Mouse (Mus musculus): ENCODE measurements around the gene Hipk1.
A peak's percentile ranks its signal among the peaks of the same experiment; 100 is the strongest.
"Not testable (repeated sequence)": the region's sequence is repeated elsewhere in the genome, so short reads cannot be mapped to it uniquely, and the experiment has no call there.

Gene Hipk1

GRCm38 (mm10) chr3:103792566-103792965 lies 1.2 kb upstream of the Hipk1 start:
- no peak for DNase-seq (ENCODE audit: low spot score)

GRCm38 (mm10) chr3:103792111-103792406 lies 696 bp upstream of the Hipk1 start:
- not testable (repeated sequence) for DNase-seq (ENCODE audit: low spot score)

GRCm38 (mm10) chr3:103790346-103791145 lies 817 bp downstream of the Hipk1 start:
- peak; percentile 49 for DNase-seq (ENCODE audit: low spot score)

- DNase-seq (ENCODE audit: low spot score), result peak; percentile 71
Observed at GRCm38 (mm10) chr3:103789891-103790345, 1.4 kb downstream of the Hipk1 start.

- no peak for DNase-seq (ENCODE audit: low spot score)
Observed at GRCm38 (mm10) chr3:103789096-103789495, 2.3 kb downstream of the Hipk1 start.

DNA sequence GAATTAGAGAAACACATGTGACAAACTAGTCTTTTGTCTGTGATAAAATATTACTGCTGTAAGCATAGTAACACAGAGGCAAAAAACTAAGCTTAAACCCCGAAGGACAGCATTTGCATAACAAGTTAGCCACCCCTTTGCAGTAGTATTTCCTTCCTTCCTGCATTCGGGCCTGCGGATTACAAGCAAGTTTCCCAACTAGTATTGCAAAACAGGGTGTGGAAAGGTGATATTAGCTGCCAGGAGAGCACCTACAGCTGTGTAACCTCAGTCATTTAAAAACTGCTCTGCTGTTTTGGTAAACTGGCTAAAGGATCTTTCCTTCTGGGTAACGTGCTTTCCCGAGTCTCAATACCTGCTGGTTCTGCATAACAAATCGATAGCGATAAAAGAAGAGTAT lies 4.1 kb downstream of the Hipk1 start:
- DNase-seq (ENCODE audit: low spot score), result no peak

DNA sequence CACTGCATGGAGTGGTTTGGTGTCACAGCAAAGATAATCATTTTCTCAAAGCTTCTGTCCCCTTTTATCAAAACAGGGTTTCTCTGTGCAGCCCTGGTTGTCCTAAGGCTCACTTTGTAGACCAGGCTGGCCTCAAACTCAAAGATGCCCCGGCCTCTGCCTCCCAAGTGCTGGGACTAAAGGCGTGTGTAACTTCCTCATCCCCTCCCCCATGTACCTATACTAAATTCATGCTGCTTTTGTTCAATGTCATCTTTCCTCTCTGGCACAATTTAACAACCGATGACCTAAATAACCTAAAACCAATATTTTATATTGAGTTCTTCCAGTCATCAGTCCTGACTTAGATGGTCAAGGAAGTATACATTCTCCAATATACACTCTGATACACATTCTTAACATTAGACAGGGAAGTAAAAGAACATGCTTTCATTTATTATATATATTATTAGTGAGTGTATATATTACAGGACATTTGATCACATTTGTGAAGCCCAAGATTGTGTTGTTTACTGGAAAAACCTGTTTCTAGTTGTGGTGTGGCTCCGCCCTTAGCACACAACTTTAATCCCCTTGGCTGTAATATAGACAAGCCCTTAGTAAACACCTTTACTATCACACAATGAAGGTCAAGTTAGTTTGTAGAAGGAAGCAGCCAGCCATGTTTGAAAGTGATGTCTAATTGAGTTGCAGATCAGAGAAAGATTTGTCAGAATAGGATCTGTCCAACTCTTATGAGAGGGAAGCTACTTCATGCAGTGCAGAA lies 8.3 kb downstream of the Hipk1 start:
- DNase-seq (ENCODE audit: low spot score), result no peak

- DNase-seq (ENCODE audit: low spot score), result no peak
Observed at GRCm38 (mm10) chr3:103780777-103781176, 10.6 kb downstream of the Hipk1 start.

DNA sequence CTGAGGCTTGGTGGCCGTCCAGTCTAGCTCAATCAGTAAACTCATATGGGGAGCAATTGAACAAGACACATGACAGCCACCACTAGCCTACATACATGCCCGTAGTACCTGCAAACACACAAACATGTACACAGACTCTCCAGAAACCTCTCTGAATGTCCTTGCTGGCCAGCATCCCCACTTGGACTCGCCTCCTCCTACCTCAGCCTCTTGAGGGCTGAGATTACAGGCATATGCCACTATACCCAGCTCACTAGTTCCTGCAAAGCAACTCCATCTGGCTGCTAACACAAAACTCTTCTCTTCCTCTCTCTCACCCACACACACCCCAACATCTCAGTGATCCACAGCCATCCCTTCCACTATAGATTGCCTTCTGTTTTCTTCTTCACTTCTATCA lies 11.1 kb downstream of the Hipk1 start:
- DNase-seq (ENCODE audit: low spot score), result no peak

GRCm38 (mm10) chr3:103779183-103779582 lies 12.2 kb downstream of the Hipk1 start:
- no peak for DNase-seq (ENCODE audit: low spot score)

DNA sequence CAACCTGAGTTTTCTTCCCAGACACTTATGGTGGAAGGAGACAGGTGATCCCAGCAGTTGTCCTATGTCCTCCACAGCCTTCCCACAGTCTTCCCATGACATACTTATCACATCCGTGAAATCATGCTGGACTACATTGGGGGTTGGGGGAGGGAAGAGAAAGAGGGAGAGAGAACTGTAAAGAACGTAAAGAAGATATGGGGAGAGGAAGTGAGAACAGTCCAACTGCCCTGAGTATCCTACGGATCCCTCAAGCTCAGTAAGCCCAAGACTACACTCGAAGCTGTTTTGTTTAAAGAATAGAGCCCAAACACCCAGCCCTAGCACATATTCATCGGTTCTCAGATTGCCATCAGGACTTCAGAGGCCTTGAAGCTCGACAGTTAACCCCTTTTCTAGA lies 12.7 kb downstream of the Hipk1 start:
- no peak for DNase-seq (ENCODE audit: low spot score)

DNA sequence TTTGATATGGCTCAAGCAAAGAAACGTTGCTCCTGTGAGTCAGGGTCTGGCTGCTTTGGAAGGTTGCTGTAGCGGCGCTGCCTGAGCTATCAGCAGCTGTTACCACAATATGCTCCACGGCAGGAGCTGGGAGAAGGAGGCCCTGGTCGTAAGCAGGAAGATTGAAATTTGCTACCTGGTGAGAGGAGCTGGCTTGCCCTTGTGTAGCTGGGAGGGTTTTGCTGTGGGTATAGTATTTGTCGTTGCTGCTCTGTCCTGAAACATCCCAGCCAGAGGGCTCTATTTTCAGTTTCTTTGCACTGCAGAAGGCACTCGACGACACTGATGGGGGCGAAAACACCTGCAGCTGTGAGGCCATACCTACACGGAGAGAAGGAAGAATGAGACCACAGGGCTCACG lies 13.4 kb downstream of the Hipk1 start:
- DNase-seq (ENCODE audit: low spot score), result no peak

GRCm38 (mm10) chr3:103774009-103774408 lies 17.4 kb downstream of the Hipk1 start:
- no peak for DNase-seq (ENCODE audit: low spot score)

GRCm38 (mm10) chr3:103773508-103773907 lies 17.9 kb downstream of the Hipk1 start:
- DNase-seq (ENCODE audit: low spot score), result no peak

GRCm38 (mm10) chr3:103772846-103773245 lies 18.5 kb downstream of the Hipk1 start:
- DNase-seq (ENCODE audit: low spot score), result no peak

DNA sequence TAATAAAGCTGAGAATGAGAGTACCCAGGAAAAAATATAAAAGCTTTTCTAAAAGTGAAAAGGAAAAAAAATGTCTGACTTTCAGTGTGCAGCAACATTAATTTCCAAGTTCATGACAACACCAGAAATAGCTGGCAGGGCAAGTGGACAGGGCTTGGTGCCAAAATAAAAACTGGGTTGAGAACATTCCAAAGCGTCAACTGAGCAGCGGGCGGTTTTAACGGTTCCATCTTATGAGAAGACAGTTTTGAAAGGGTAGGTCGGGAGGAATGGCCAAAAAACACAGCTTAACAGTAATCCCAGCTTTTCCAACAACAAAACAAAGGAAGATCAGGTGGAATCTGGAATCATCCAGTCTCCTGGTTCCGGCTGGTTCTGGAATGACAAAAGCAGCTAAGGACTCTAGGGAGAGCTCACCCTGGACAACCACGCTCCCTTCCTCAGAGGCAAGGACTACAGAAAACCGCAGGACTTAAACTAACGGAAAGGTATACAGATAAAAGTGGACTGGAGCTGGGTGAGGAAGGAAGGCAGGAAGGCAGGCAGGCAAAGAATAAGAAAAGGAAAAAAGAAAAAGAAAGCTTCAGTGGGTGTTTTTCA lies 19.7 kb downstream of the Hipk1 start:
- DNase-seq (ENCODE audit: low spot score), result no peak

DNA sequence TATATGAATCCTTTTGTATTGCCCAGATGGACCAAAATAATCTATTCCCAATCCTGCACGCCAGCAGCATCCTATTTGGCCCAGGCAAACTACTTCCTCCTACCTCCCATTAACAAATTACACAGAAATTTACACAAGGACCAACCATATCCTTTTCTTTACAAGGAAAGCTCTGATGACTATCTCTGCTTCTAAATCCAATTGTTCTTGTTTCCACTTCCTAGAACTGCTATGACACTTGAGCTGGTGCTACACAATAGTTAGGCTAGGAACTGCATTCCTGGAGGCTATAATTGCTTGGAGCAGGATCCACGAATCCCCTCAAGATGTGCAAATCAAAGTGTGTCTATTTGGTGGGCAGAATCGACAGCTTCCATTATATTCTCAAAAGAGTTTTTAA lies 24.6 kb downstream of the Hipk1 start:
- DNase-seq (ENCODE audit: low spot score), result no peak

GRCm38 (mm10) chr3:103759261-103759970 lies 31.9 kb downstream of the Hipk1 start:
- DNase-seq (ENCODE audit: low spot score), result no peak

DNA sequence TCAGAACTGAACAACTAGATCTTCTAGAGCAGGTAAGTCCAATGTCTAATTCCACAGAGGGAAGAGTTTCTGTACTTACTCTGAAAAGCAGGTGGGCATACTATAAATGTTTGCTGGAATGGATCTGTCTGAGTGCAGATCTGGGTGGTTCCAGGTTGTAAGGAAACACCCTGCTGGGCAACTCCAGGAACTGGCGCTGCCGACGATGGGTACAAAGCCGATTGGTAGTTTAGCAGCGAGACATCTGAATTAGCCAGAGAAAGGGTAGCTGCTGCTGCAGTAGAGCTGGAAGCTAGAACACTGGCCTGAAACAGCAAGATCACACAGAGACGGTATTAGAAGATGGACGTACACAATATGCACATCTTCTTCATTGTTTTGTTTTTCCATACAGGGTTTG lies 32.9 kb downstream of the Hipk1 start:
- DNase-seq (ENCODE audit: low spot score), result no peak

- DNase-seq (ENCODE audit: low spot score), result no peak
Observed at GRCm38 (mm10) chr3:103756920-103757319, 34.4 kb downstream of the Hipk1 start.

- DNase-seq (ENCODE audit: low spot score), result no peak
Observed at GRCm38 (mm10) chr3:103755351-103755750, 36.0 kb downstream of the Hipk1 start.

GRCm38 (mm10) chr3:103751558-103751957 lies 39.8 kb downstream of the Hipk1 start:
- no peak for DNase-seq (ENCODE audit: low spot score)

Data from embryo, embryonic 10.5 days (tissue).